Mouse (Mus musculus) forebrain, postnatal 0 days (tissue): Measurements from ENCODE around the gene Hrh2. TPM values are rescaled to one million over a fixed set of nuclear protein-coding genes. Genes with fewer than 3 reads are reported as not detected.

Experiments
- ATAC-seq: fragments of 200-750 bp; cut with Nextera tagmentation; 2 replicates; pipeline ENCODE4 v1.8.0; 2017; ENCODE audit warnings: mild to moderate bottlenecking, moderate library complexity
- DNase-seq: peaks from one replicate; pipeline ENCODE4 v3.0.0-alpha.2; 2015
- H3K27ac ChIP-seq: fragments of 300-500 bp; sonication (generic); 2 replicates; pipeline ENCODE4 v1.5.1; 2014; ENCODE audit warnings: low read depth, mild to moderate bottlenecking, antibody characterized with exemption, low read length, moderate library complexity, mixed read lengths
- H3K27me3 ChIP-seq: fragments of 300-500 bp; sonication (generic); 2 replicates; pipeline ENCODE4 v1.6.1; 2014; ENCODE audit warnings: mild to moderate bottlenecking, low read length, mixed read lengths; ENCODE audit not compliant: insufficient read depth
- H3K36me3 ChIP-seq: fragments of 300-500 bp; sonication (generic); 2 replicates; pipeline ENCODE4 v1.6.1; 2014; ENCODE audit warnings: mild to moderate bottlenecking, moderate library complexity; ENCODE audit not compliant: insufficient read depth
- H3K4me1 ChIP-seq: fragments of 300-500 bp; sonication (generic); 2 replicates; pipeline ENCODE4 v1.6.1; 2014; ENCODE audit warnings: antibody characterized with exemption; ENCODE audit not compliant: insufficient read depth
- H3K4me2 ChIP-seq: fragments of 300-500 bp; sonication (generic); 2 replicates; pipeline ENCODE4 v1.6.1; 2014; ENCODE audit warnings: low read depth, mild to moderate bottlenecking, moderate library complexity
- H3K4me3 ChIP-seq: fragments of 300-500 bp; sonication (generic); 2 replicates; pipeline ENCODE4 v1.5.1; 2014; ENCODE audit warnings: low read depth, low read length, mixed read lengths
- H3K9ac ChIP-seq: fragments of 300-500 bp; sonication (generic); 2 replicates; pipeline ENCODE4 v1.6.1; 2014; ENCODE audit warnings: mild to moderate bottlenecking
- H3K9me3 ChIP-seq: fragments of 300-500 bp; sonication (generic); 2 replicates; pipeline ENCODE4 v1.6.1; 2016; ENCODE audit warnings: low read length
- CTCF ChIP-seq: sonication (generic); IDR thresholded peaks from 2 replicates; pipeline ENCODE4 v1.5.1; 2016; ENCODE audit warnings: antibody characterized with exemption, control low read depth, low read depth
- WGBS: fragments of 180-500 bp; shearing (Covaris S2); extraction: QIAGEN DNeasy Blood & Tissue Kit; methylation state at CpG from one replicate; pipeline ENCODE4 v1.1.7; 2014; 5-methylcytosine and 5-hydroxymethylcytosine counted together
- polyA plus RNA-seq: library from polyadenylated mRNA; unstranded; fragments of >200 nt; fragmentation: Nextera tagmentation; extraction: Ambion mirVana; gene quantifications from 2 replicates; pipeline ENCODE4 v1.2.1, GENCODE M21; 2015
- total RNA-seq: library from RNA; depleted of rRNA; stranded (reverse); fragments of >200 nt; gene quantifications from 2 replicates; pipeline ENCODE4 v1.2.3, GENCODE M21; 2014

Hrh2 gene
- total and polyA plus RNA-seq, 2 experiments from 2014 or later = 1.3 to 2.5 TPM

GRCm38 (mm10) chr13:54155822-54156221, 36.1 kb upstream of the Hrh2 start:
- DNase-seq = no peak
- Histone ChIP-seq H3K4me3 (no peak overlapping the region), H3K4me1 (0 out of 2 replicates have a peak, but pooled peaks cover 6% of the 10 kb centered on the region), H3K27ac (no peak overlapping the region), H3K9me3 (no peaks in the 10 kb centered on the region), H3K27me3 (no peaks in the 10 kb centered on the region), H3K9ac (no peak overlapping the region), H3K4me2 (no peak overlapping the region), H3K36me3 (no peaks in the 10 kb centered on the region)
- ATAC-seq = no peak
- WGBS = 76% methylated on average over 2 of the region's 2 CpGs
- TF ChIP-seq CTCF = no peak

GRCm38 (mm10) chr13:54159256-54159655, 32.7 kb upstream of the Hrh2 start:
- Histone ChIP-seq H3K4me2 (no peak overlapping the region), H3K36me3 (no peaks in the 10 kb centered on the region), H3K27me3 (no peaks in the 10 kb centered on the region), H3K4me3 (no peak overlapping the region), H3K9ac (no peak overlapping the region), H3K27ac (no peak overlapping the region), H3K9me3 (no peaks in the 10 kb centered on the region), H3K4me1 (0 out of 2 replicates have a peak, but pooled peaks cover 6% of the 10 kb centered on the region)
- TF ChIP-seq CTCF = no peak
- DNase-seq = no peak
- 9% methylated on average over 7 of the region's 7 CpGs for WGBS
- no peak for ATAC-seq

DNA sequence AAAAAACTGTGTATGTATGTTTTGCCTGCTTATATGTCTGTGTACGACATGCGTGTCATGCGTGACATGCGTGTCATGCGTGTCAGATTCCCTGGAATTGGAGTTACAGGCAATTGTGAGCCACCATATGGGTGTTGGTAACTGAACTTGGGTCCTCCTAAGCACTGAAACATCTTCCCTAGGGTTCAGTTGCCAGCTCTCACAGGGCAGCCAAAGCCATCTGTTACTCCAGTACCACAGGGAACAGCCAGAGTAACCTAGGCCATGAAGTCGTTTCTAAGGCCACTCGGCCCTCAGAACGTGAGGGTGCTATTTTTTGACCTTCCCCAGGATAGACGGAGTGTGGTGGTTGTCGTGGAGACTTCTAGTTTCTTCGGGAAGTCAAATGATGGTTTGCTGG, 32.2 kb upstream of the Hrh2 start:
- no peak overlapping the region for H3K9ac ChIP-seq
- no peaks in the 10 kb centered on the region for H3K36me3 ChIP-seq
- DNase-seq (no peak), ATAC-seq (no peak)
- no peak overlapping the region for H3K27ac ChIP-seq
- no peak overlapping the region for H3K4me2 ChIP-seq
- no peaks in the 10 kb centered on the region for H3K9me3 ChIP-seq
- no peak for TF ChIP-seq CTCF
- no peaks in the 10 kb centered on the region for H3K27me3 ChIP-seq
- WGBS = 61% methylated on average over 11 of the region's 11 CpGs
- H3K4me3 ChIP-seq = no peak overlapping the region
- 0 out of 2 replicates have a peak, but pooled peaks cover 6% of the 10 kb centered on the region for H3K4me1 ChIP-seq

- Histone ChIP-seq H3K4me3 (no peak overlapping the region), H3K4me2 (no peak overlapping the region), H3K27ac (no peak overlapping the region), H3K4me1 (0 out of 2 replicates have a peak, but pooled peaks cover 6% of the 10 kb centered on the region), H3K9ac (no peak overlapping the region), H3K36me3 (no peaks in the 10 kb centered on the region), H3K9me3 (no peaks in the 10 kb centered on the region), H3K27me3 (no peaks in the 10 kb centered on the region)
- no peak for ATAC-seq
- no peak for TF ChIP-seq CTCF
- 27% methylated on average over 1 of the region's 1 CpGs for WGBS
- DNase-seq = no peak
Observed at GRCm38 (mm10) chr13:54160546-54160945, 31.4 kb upstream of the Hrh2 start.

- Histone ChIP-seq H3K9me3 (no peaks in the 10 kb centered on the region), H3K9ac (no peak overlapping the region), H3K4me1 (0 out of 2 replicates have a peak, but pooled peaks cover 6% of the 10 kb centered on the region), H3K27ac (no peak overlapping the region), H3K4me3 (no peak overlapping the region), H3K4me2 (no peak overlapping the region), H3K36me3 (no peaks in the 10 kb centered on the region), H3K27me3 (no peaks in the 10 kb centered on the region)
- 82% methylated on average over 2 of the region's 2 CpGs for WGBS
- no peak for TF ChIP-seq CTCF
- no peak for DNase-seq
- no peak for ATAC-seq
Observed at GRCm38 (mm10) chr13:54161514-54161913, 30.4 kb upstream of the Hrh2 start.

GRCm38 (mm10) chr13:54163363-54163762, 28.6 kb upstream of the Hrh2 start:
- WGBS = 78% methylated on average over 8 of the region's 8 CpGs
- DNase-seq = no peak
- Histone ChIP-seq H3K4me3 (no peak overlapping the region), H3K4me2 (no peak overlapping the region), H3K27me3 (no peaks in the 10 kb centered on the region), H3K36me3 (no peaks in the 10 kb centered on the region), H3K9me3 (no peaks in the 10 kb centered on the region), H3K9ac (no peak overlapping the region), H3K4me1 (0 out of 2 replicates have a peak, but pooled peaks cover 6% of the 10 kb centered on the region), H3K27ac (no peak overlapping the region)
- TF ChIP-seq CTCF = no peak
- ATAC-seq = no peak

- WGBS = 86% methylated on average over 10 of the region's 10 CpGs
- no peak for TF ChIP-seq CTCF
- no peak overlapping the region for H3K9ac ChIP-seq
- ATAC-seq (no peak), DNase-seq (no peak)
- no peak overlapping the region for H3K27ac ChIP-seq
- H3K4me2 ChIP-seq = no peak overlapping the region
- H3K36me3 ChIP-seq = no peaks in the 10 kb centered on the region
- no peak overlapping the region for H3K4me3 ChIP-seq
- H3K4me1 ChIP-seq = 0 out of 2 replicates have a peak, but pooled peaks cover 3% of the 10 kb centered on the region
- no peaks in the 10 kb centered on the region for H3K9me3 ChIP-seq
- H3K27me3 ChIP-seq = no peaks in the 10 kb centered on the region
Observed at GRCm38 (mm10) chr13:54164462-54164861, 27.5 kb upstream of the Hrh2 start.
